Mouse (Mus musculus) neutrophil, adult 5-6 weeks (primary cell): ENCODE measurements around the gene Ddah1. TPM values are rescaled to one million over a fixed set of nuclear protein-coding genes. Genes with fewer than 3 reads are reported as not detected.
"Not testable (repeated sequence)": the region's sequence is repeated elsewhere in the genome, so short reads cannot be mapped to it uniquely, and the experiment has no call there.

Experiments used
- ATAC-seq: fragments of 151-379, 151-347 bp; 2 replicates; pipeline ENCODE4 v1.8.0; 2017; ENCODE audit warnings: mild to moderate bottlenecking, moderate TSS enrichment; ENCODE audit not compliant: insufficient number of reproducible peaks, poor library complexity, low FRiP score, severe bottlenecking; ENCODE audit errors: extremely low read depth
- total RNA-seq: library from RNA; stranded (forward); fragments of 200-1000 nt; gene quantifications from 2 replicates; pipeline ENCODE4 v1.2.3, GENCODE M21; 2017

Ddah1 gene
- total RNA-seq, 1 experiment from 2014 or later = not detected

DNA sequence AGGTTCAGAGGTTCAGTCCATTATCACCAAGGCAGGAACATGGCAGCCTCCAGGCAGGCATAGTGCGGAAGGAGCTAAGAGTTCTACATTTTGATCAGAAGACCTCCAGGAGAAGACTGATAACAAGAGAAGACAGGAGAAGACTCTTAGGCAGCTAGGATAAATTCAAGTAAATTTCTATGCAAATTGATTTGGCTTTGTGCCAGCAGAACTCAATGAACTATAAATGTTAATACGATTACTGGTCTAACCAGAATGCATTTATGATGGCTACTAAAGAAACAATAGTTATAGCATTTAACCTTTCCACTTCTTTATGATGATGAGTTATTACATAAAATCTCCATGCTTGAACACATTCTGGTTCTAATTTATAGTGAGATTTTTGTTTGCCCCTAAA is 87.8 kb downstream of the Ddah1 start:
- ATAC-seq = no peak

- ATAC-seq = no peak
These were observed 93.6 kb downstream of the Ddah1 start for GRCm38 (mm10) chr3:145852041-145852440.

DNA sequence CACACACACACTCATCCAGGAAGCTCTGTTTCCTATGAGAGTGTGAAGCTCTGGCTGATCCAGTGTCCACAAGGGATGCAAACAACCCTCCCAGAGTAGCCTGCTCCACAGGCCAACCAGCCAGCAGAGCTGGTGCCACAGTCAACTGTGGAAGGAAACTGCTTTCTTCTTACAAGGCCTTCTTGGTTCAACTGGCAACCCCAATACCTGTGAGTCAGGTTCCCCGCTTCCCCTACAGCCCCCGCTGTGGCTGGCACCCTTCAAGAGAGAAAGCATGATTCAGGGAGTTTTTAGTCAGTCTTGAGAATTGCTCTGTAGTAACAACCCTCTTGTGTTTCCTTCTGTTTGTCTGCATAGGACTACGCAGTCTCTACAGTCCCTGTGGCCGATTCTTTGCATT is 94.3 kb downstream of the Ddah1 start:
- ATAC-seq = no peak

GRCm38 (mm10) chr3:145853713-145854112 is 95.2 kb downstream of the Ddah1 start:
- ATAC-seq = no peak

- no peak for ATAC-seq
These were observed 96.0 kb downstream of the Ddah1 start for GRCm38 (mm10) chr3:145854427-145854826.

GRCm38 (mm10) chr3:145855299-145855698 is 96.8 kb downstream of the Ddah1 start:
- ATAC-seq = no peak

GRCm38 (mm10) chr3:145858388-145858787 is 99.9 kb downstream of the Ddah1 start:
- ATAC-seq = no peak

GRCm38 (mm10) chr3:145862521-145862920 is 104.0 kb downstream of the Ddah1 start:
- ATAC-seq = no peak

DNA sequence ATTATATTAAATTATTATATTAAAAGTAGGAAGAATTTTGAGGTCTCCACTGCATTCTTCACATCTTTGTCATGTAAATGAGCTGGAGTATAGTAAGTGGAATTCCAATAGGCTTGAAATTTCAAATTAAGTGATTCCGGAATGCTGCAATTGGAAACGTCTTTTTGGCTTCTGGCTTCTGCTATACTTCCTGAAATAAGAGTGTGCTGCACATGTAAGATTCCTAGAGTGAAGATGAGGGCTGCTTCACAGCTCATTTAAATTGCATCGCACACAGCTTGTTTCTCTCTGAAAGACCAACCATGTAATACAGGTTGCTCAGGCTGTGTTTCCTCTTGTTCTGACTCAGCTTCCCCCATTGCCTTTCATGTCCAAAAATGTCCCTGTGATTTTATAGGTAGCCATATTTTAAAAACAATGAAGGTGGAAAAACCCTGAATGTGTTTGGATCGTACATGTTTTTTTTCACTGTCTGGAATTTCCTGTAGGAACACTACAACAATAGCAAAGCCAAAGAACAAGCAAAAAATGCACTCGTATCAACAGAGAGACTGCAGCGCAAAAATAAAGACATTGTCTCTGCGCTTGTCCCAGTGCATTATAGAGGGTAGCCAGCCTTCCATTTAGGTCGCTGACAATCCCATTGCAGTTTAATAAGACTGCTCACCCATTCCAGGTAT is 105.7 kb downstream of the Ddah1 start:
- ATAC-seq = no peak

DNA sequence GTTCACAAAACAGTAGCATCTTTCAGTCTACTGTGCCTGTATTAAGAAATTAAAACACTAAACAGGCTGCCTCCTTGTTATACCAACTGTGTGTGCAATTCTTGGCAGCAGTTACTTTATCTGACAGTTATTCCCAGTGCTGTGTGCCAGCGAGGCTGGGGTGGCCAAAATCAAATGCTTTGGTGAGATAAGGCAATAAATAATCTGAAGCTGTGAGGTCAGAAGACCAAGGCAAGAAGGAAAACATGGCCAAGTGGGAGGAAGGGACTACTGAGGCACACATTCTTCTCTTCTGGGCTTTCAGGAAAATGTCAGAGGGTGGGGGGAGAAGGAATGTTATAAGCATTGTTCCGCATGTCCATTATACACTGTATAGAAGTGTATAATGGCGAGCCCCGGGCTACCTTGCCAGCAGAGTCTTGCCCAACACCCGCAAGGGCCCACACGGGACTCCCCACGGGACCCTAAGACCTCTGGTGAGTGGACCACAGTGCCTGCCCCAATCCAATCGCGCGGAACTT is 106.3 kb downstream of the Ddah1 start:
- ATAC-seq = no peak

DNA sequence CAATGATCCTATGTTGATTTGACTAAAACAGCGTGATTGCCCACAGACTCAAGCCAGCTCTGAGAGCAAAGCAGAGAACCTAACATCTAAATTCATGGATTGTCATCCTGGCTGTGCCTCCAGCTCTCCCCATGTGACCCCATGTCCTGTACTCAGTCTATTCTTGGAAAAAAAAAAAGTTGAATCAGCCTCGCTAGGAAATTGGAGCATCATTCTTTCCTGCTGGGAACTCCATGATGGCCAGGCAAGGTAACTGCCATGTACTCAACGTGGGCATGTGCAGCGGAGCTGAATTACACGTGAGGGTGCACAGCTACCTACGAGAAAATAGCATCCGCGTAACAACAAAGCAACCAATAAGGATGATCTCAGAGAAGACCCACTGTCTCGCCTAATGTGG is 114.2 kb downstream of the Ddah1 start:
- ATAC-seq = no peak

GRCm38 (mm10) chr3:145873271-145873670 is 114.8 kb downstream of the Ddah1 start:
- ATAC-seq = no peak

DNA sequence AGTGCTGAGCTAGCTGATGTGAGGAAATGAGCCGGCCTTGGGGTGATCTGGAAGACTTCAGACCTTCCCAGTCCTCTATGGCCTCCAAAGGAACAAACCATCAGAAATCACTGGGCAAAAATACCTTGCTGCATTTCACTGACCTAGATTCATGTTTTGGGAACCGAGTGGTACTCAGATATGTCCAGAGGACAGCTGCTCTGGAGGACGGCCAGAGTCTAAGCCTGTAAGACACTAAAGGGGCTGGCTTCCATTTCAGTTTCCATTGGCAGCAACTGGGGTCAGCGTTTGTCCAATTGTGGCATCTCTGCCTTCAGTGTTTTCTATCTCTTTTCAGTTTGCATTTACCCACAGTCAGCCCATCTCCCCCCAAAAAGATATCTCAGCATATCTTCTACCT is 115.7 kb downstream of the Ddah1 start:
- no peak for ATAC-seq

DNA sequence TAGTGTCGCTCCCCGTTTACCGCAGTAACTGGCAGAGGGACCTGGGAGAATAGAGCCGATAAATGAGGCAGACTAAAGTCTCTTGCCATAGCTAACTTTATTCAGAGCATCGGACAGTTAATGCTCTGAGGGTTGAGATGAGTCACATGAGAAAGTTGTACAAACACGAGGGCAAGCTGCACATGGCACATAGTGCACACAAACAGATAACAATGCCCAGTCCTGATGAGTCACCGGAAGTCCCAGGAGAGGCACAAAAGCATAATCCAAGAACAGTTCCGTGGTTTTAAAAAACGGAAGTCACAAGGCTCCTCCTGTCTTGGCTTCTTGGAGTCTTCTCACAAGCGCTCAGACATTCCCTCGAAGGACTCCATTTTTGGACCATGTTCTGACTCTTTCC is 117.6 kb downstream of the Ddah1 start:
- ATAC-seq = no peak

DNA sequence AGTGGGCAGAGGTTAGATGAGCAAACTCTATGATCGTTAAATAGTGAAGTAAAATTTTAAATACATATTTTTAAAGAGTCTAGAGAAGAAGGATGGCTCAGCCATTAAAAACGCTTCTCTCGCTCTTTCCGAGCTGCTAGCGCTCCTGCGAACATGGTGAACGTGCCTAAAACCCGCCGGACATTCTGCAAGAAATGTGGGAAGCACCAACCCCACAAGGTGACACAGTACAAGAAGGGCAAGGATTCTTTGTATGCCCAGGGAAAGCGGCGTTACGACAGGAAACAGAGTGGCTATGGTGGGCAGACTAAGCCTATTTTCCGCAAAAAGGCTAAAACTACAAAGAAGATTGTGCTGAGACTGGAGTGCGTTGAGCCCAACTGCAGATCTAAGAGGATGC is 120.4 kb downstream of the Ddah1 start:
- not testable (repeated sequence) for ATAC-seq

DNA sequence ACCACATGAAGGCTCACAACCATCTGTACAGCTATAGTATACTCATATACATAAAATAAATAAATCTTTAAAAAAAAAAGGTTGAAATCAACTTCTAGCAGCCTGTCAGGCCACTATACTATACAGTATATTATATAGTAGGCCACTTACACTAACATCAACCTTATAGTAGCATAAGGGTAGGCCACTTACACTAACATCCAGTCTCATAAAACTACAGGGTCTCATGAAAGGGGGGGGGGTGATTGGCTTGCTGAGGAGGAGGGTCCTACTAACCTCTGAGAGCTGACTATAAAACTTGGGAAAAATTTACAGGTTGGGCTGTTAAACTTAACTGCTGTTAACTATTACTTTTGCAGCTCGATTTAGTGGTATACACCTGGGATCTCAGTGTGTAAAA is 121.9 kb downstream of the Ddah1 start:
- ATAC-seq = no peak

DNA sequence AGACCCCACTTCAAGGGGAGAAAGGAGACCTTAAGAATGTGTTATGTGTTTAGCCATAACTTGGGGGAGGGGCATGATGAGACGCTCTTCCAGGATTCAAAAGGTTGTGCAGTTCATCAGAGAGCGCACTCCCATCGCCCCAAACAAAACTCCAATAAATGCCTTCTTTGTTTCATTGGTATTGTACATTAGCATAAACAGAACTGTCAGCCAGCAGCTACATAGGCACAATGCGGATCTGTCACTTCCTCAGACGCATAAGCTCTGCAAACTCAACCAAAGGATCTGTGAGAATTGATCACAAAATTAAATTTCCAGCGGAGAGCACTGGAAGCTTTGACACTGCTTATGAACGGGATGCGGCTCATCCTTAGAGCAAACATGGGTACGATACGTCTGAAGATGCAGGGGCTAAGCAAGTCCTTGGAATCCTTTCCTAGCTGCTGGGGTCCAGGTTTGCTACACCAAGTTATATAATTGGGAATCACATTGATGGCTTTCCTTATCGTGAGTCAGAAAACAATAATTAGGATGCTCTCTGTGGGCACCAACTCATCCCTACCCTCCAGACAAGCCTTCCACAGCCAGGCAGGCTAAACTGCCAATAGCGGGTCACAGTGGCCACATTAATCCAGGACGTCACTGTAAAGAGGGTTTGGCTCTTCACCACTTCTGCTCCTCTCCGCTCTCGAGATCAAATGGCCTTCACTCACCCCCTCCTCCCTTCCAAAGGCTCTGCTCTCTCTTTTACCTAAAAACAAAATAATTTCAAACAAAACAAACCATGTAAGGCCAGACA is 123.8 kb downstream of the Ddah1 start:
- ATAC-seq = no peak

DNA sequence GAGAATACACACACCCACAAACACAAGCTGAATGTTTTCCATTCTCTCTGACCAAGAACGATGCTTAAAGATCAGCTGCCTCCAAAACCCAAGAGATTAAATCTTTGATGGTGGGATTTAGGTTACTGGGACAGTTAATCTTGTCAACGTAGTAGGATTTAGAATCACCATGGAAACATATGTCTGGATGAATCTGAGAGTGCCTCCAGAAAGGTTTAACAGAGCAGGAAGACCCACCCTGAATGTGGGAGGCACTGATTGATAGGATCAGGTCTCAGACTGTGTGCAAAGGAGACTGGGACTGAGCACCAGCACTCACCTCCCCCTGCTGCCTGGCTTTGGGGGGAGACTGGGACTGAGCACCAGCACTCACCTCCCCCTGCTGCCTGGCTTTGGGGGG is 124.8 kb downstream of the Ddah1 start:
- no peak for ATAC-seq

DNA sequence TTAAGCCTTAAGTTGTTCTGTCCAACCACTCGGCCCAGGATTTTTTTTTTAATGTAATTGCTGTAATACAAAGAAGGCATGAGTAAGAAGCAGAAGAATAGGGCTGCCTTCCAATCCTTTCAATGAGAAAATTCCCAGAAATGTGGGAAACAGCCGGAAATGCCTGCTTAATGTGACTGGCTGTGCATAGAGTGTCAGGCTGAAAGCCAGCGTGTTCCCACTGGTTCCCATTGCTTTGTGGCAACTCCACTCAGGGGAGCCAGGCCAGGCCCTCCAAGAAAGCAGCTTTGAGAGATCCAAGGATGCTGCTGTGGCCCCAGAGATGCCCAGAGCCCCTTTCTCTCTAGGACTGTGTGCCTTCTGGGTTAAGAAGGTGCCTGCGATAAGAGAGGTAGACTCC is 126.9 kb downstream of the Ddah1 start:
- ATAC-seq = no peak

DNA sequence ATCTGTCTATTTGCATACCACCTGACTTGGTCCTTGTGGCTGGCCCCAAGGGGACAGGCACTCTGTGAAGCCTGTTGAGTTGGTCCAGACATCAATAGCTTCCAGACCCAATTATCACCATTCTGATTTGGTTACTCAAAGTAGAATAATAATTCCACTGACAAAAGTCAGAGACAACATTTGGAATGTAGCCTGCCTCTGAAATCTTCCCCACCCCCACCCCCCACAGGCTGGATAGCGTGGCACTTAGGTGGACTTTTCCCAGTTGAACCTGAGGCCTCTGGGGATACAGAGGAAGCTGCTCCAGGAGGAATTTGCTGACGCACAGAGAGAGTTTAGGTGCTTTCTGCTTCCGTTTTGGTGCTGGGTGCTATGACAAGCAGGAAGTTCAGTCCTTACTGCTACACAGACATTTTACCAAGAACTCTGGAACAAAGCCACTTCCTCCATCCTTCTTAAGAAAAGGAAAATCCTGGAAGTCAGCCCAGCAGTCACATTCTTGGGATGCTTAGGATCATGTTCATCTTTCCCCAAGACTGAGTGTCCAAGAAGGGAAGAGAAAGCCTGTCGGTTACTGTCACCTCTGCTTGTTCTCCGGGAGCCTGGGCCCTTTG is 127.5 kb downstream of the Ddah1 start:
- ATAC-seq = no peak
